Mouse (Mus musculus): ENCODE results near the gene Gm4559.
"Not testable (repeated sequence)": the region's sequence is repeated elsewhere in the genome, so short reads cannot be mapped to it uniquely, and the experiment has no call there.

DNA sequence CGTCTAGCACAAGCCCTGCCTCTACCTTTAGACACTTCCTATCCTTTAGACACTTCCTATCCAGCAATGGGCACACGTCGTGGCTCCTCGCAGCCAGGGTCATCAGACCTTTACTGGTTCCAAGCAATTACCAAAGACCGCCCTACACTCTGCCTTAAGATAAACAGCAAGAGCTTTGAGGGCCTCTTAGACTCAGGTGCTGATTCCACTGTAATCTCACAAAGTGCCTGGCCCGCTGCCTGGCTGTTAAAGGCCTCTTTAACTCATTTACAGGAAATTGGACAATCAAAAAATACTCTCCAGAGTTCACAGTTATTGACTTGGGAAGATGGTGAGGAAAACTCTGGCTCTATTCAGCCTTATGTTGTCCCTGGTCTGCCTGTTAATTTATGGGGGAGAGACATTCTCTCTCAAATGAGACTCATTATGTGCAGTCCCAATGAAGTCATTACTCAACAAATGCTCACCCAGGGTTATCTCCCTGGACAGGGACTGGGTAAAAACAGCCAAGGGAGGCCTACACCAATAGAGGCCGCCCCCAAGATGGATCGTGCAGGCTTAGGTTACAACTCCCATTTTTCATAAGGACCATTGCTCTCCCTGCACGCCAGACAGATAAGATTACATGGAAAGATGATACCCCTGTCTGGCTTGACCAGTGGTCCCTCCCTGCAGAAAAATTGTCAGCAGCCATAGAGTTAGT, 11.9 kb upstream of the Gm4559 start:
- not testable (repeated sequence) for TF ChIP-seq POLR2A (IDR thresholded peaks at IDR 0.05; ENCODE audit: borderline replicate concordance, control insufficient read depth, low read depth, low read length); CTCF (IDR thresholded peaks at IDR 0.05; ENCODE audit: control insufficient read depth, insufficient read depth, low read length)
